Mouse (Mus musculus): ENCODE results near the gene Esrp2. TPM values are rescaled to one million over a fixed set of nuclear protein-coding genes. Genes with fewer than 3 reads are reported as not detected.

Esrp2 gene
- under 1 TPM in 1 of 2 experiments, not detected in 1; 0.12 TPM for total RNA-seq (2021)
- long read RNA-seq, result 0 reads

DNA sequence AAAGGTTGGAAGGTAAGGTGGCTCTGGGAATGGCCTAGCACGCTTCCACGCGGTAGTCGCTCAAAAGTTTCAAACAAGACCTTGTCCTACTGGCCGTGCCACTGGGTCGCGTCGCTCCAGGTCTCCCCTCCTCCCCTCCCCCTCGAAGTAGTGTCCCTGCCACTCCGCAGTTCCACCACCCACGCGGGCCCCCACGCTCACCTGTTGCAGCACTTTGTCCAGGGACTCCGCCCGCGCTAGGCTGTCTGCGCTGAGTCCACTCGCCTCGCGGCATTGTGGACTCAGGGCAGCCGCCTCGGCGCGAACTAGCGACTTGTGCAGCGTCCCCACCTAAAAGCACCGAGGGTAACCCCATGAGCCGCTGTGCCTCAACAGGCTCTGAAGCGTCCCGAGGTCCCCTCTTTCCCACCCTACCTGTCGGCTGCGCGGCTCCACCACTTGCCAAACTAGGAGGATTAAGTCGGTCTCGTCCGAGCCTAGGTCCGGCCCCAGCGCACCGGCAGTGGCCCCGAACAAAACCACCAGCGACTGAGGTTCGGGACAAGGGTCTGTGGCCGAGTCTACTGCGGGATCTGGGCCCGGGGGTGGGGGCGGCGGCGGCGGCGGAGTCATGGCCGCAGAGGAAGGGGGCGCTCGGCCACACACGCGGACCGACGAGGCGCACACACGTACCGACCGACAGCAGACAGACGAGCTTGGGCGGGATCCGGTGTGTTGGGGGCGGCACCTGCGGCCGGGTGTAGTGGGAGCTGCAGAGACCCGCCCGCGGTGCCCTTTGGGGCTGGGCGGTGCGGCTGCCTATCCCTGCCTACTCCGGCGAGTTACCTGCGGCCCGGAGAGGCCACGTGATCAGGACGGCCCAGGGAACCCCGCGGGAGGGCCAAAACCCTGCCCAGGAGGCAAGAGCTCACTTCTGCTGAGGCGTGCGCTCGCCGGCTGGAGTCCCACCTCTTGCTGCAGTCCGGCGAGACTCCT, at the start of gene Esrp2:
Gene Esrp2 (minus strand): TSS at position 819 of the 975 bp plus-strand sequence.
- no peak for DNase-seq (ENCODE audit: low spot score in 2 of 2)

DNA sequence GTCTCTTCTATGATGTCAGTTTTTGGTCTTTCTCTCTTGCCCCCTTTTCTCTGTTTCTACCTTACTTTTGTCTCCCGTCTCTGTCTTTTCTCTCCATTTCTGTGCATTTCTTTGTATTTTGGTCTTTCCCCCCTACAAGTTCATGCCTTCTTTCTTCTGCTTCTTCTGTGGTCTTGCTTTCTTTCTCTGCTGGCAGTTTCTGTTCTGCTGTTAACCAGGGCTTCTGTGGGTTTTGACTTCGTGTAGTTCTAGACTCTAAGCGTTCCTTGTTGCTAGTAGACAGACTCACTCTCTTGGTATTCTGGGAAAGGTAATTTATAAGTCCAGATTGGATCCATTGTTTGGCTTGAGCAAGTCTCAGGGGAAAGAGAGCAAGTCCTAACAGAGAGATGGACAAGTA, 49.6 kb upstream of the Esrp2 start:
- DNase-seq (ENCODE audit: low spot score in 2 of 2), result no peak

DNA sequence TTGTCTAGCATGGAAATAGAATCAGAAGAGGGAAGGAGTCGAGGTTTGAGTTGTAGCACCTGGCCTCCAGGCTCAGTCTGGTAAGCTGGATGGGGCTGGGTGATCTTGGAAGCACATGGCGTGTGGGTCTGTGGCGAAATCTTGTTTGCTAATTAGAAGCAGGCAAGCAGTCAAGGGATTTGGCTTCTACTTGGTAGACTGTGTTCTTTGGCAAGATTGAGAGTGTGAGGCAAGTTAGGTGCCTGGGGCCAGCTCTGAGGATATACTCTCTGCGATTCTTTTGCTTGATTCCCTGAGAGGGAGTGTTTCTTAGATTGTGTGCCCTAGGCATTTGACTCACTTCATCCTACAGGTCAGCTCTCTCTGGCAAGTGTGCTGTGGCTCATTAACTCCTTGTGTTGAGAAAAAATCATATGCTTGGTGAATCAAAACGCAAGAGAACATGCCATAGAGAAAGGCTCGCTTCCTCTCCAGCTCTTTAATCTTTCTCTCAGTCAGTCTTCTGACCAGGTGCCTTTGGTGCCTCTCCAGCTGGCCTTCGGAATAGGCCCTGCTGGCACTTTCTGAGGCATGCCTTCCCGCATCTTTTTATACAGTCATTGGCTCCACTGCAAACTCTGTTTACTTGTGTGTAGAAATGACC, 49.0 kb upstream of the Esrp2 start:
- peak in 1 of 2 experiments; percentile 57 for DNase-seq (ENCODE audit: low spot score in 2 of 2)

DNA sequence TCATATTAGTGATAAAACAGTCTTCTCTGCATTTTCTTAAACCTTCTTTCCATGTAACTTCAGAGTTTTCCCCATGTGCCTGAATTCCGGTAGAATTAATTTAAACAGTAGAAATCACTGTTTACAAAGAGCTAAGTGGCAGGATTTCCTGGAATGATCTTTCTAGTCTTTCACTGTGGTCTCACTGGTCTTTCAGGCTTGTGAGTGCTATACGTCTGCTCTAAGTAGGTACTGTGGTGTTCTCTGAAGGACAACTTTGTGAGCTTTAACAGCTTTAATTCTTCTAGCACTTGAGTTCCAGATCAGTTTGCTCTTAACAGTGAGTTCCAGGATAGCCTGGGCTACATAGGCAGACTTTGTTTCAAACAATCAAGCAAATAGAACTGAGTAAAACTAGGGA, 41.7 kb upstream of the Esrp2 start:
- no peak for DNase-seq (ENCODE audit: low spot score in 2 of 2)

DNA sequence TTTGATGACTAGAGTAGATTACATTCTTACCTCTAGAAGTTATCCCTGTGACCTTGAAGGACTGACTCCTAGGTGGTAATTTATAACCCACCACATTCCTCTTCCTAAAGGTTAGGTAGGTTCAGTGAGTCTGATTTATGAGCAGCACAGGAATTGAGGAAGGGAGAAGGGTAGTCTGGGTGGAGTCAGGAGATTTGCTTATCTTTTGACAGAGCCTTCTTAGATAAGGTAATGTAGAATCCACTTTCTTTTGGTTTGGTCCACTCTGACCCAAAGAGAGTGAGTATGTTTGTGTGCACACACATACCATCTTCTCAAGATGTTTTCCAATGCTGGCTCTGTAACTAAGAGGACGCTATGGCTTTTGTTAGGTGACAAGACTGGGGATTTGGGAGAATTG, 40.8 kb upstream of the Esrp2 start:
- no peak for DNase-seq (ENCODE audit: low spot score in 2 of 2)

DNA sequence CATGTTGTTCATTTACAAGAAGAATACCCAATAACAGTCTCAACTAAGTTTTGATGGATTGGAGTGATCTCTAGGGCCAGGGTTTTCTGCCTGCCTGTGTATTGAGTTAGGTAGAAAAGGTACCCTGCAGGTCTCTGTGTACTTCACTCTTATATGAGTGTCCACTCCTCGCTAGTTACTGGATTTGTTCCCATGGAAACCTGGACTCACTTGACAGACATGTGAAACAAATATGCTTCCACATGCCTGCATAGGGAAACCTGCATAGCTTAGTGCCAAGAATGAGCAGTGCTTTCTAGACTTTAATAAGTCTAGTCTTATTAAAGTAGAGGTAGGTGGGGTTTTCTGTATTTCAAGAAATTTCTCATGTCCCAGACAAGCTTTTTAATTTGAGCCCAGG, 40.1 kb upstream of the Esrp2 start:
- DNase-seq (ENCODE audit: low spot score in 2 of 2), result no peak

DNA sequence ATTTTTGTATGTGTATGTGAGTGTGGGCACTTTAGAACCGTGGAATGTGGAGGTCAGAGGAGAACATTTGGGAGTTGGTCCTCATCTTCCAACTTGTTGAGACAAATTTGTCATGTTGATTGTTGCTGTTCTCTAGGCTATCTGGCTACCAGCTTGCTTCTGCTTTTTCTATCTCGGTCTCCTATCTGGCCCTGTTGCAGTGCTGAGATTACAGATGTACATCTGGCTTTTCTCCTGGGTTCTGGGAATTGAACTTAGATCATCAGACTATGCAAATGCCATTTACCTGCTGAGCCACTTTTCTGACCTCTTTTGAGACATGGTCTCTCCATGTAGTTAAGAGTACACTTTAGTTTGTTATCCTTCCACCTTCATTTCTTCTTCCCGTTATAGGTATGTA, 36.8 kb upstream of the Esrp2 start:
- no peak for DNase-seq (ENCODE audit: low spot score in 2 of 2)

DNA sequence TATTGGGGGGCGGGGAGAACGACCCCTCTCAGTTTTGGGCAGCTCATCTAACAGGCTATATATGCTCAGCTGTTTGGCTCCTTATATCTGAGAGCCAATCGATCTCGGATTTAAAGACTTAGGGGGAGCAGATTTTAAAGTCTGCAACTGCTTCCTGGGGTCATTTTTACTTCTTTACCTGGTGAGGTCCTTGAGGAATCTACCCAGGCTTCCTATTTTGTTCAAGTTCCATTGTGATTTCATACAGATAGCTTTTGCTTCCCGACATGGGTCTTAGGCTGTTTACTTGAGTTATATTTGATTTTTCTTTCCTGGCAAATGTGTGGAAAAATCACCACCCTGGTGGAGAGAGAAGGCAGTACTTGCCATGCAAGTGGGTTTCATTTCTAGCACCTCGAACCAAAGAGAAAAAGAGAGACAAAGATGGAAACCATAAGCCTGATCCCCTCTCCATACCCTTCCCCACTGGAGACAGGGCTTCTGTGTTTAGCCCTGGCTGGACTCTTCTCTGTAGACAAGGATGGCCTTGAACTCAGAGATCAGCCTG, 33.2 kb upstream of the Esrp2 start:
- DNase-seq (ENCODE audit: low spot score in 2 of 2), result no peak

DNA sequence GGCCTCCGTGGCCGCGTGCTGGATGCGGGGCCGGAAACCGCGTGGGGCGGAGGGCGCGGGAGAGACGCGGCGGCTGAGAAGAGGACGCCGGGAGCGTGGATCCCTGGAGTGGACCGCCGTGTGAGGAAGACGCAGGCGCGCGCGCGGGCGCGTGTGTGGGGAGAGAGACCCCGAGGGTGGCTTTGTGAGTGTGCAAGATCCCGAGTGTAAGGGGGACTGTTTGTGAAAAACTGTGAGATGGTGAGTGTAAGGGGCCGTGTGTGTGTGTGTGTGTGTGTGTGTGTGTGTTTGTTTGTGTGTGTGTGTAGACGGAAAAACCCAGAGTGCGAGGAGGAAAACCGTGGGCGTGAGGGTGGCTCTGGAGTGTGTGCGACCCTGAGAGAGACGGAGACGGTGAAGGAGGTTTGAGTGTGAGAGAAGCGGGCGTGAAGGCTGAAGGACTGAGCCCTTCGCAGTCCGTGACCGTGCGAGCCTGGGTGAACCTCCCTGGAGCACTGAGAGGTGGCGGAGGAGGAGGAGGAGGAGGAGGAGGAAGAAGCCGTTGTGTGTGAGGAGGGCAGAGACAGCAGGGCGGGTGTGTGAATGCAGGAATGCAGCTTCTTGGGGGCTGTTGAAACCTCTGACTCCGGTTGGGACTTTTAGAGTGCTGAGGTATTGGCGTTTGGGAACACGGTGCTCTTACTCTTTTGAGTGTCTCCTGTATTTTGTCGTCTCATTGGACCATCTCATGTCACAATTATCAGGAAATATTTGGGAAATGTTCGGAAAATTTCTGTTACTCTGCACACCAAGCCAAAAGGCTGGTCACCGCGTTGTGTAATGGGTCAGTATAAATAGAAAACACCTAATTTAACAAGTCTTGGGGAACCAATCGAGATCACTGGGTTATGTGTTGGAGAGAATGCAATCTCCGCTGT, 32.5 kb upstream of the Esrp2 start:
- peak in 1 of 2 experiments; percentile 26 for DNase-seq (ENCODE audit: low spot score in 2 of 2)

DNA sequence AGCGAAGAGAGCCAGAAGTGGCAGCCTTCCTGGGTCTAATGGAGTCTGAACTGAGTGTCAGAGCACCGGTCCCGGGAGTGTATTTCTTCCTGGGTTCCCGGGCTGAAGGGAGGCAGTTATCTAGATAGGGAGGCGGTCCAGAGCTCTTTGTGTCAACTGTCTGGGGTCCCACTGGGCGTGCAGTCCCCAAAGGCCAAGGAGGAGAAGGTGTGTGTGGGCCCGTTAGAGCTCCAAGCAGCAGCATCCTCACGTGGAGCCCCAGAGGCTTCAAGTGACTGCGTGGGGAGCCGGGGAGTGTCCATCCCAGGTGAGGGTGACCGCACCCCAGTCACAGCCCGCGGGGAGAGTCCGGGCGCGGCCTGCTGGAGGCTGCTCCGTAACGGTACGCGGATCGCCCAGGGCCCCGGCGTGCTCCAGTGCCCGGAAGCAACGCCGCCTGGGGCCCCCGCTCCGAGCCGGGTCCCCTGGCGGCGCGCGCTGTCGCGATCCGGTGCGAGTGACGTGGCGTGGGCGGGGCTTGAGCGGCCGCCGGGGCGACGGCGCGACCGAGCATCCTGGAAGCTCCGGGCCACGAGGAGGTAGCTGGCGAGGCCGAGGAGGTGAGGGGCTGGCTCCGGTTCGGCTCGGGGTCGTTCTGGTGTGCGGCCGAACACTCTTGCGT, 31.7 kb upstream of the Esrp2 start, which contains the start of gene Slc7a6:
Gene Slc7a6 (plus strand): TSS at position 502 of the 661 bp plus-strand sequence.
- DNase-seq (ENCODE audit: low spot score in 2 of 2), result peak; percentile 84 to 89

DNA sequence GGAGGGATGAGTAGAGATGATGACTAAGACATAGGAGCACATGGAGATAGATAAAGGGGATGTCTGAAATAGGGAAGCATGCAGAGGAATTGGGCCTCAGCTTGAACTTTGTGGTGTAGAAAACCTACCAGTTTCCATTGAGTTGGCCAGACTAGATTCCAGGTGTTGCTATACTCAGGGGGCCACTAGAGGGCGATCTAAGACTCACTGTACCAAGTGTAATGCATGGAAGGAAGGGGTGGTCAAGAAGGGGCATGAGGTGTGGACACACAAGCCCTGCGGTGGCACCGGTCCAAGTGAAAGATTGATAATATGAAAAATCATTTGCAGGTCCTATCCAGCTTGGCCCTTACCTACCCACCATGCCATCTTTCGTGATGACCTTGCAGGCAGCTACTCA, 28.7 kb upstream of the Esrp2 start:
- DNase-seq (ENCODE audit: low spot score in 2 of 2), result peak in 1 of 2 experiments; percentile 83

DNA sequence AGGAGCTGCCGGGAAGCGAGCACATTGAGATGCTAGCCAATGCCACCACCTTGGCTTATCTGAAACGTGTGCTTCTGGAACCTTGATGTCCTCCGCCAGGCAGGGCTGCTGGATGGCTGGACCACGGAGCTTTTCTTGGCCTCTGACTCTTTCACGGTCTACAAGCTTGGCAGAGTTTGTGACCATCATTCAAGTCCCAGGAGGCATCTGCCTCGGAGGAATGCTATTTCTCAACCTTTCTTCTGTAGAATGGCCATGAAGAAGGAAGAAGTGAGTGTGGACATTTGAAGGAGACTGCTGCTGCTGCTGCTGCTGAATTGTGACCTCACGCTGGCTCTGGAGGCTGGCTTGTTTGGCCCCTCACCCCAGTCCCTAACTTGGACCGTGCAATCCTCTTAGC, 26.5 kb upstream of the Esrp2 start:
- no peak for DNase-seq (ENCODE audit: low spot score in 2 of 2)

DNA sequence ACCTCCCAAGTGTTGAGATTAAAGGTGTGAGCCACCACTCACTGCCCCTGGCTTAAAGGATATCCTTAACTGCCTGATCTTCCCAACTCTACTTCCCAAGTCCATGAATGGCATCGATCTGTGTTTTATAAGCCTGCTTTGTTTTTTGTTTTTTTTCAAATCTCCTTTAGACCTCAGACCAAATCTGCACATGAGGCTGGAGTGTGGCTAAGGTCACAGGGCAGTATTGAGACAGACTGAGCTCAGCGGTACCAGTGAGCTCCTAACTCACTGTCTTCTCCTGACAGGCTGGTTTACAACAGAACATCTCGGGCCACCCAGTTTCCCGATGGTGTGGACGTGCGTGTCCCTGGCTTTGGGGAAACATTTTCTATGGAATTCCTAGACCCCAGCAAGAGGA, 23.1 kb upstream of the Esrp2 start:
- no peak for DNase-seq (ENCODE audit: low spot score in 2 of 2)

DNA sequence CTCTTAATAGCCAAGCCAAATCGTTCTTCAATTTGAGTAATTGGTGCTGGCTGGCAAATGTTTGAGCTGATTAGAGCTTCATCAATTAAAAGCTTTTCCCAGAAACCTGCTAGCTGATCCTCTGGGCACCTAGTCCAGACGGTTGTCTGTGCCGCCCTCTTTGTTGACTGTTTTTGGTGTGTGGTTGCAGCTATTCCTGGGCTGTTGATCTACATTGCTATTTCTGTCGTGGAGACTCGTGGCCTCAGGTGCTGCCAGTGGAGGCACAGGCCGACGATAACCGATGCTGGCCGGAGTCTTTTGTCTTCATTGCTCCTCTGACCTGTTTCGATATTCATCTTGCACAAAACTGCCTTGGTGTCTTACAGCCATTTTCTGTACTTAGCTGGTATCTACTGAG, 21.6 kb upstream of the Esrp2 start:
- DNase-seq (ENCODE audit: low spot score in 2 of 2), result no peak

DNA sequence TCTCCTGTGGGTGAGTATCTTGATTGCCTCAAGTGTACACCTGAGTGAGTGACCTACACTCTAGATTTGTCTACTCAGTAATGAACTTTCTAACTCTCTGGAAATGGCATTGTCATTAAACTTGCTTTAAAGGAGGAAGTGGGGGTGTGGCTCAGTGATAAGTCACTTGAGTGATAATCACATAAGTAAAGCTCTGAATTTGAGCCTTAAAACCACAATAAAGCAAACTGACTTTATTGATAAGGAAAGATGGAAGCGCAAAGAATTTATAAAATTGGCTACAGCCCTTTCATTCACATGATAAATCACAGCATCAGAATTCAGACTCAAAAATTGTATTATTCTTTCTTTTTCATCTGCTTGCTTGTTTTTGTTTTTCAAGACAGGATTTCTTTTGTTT, 20.6 kb upstream of the Esrp2 start:
- no peak for DNase-seq (ENCODE audit: low spot score in 2 of 2)

DNA sequence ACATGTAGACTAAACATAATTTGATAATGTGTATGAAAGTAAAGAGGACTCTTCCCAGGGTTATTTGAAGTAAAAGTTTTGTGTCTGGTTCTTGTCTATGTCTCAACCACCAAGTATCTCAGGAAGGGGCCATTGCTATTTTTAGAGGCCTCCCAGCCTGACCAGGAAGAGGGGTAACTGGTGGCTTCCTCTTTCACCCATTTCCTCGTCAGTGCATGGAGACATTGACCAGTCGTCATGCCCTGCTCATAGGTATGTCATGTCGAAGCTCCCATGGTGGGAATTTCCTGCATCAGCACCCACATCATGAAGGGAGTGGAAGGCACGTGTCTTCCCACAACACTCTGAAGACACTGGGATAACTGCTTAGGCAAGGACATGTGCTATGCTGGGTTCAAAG, 16.1 kb upstream of the Esrp2 start:
- DNase-seq (ENCODE audit: low spot score in 2 of 2), result no peak

DNA sequence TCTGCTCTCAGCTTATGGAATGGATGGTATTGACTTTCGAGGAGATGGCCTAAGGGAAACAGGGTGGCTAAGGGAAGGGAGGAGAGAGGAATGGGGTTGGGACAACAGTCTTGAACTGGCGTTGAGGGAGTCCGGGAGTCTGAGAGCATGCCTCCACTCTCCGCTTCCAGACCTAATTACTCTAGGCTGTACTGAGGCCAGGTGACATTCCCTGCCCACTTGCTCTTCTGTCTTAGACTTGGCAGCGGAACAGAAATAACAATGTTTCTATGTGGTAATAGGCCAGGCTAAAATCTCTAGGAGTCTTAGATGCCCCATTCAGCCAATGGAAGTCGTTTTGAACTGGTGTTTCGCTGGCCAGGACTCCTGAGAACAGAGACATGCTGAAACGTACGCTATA, 14.3 kb upstream of the Esrp2 start:
- DNase-seq (ENCODE audit: low spot score in 2 of 2), result no peak

DNA sequence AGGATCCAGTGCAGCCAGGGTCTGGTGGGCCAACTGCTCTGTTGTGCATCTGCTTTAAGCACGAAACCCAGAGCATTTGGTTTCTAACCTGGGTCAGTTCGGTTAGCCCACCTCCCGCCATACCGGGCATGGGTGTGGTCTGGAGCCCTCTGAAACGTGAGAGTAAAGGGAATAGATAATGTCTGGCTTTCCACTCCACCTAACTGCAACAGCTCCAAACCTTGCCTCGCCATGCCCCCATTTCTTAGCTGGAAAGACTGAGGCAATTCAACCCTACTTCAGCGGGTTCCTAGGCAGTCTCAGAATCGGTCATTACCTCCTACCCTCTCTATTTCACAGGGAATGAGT, 13.9 kb upstream of the Esrp2 start:
- no peak for DNase-seq (ENCODE audit: low spot score in 2 of 2)

DNA sequence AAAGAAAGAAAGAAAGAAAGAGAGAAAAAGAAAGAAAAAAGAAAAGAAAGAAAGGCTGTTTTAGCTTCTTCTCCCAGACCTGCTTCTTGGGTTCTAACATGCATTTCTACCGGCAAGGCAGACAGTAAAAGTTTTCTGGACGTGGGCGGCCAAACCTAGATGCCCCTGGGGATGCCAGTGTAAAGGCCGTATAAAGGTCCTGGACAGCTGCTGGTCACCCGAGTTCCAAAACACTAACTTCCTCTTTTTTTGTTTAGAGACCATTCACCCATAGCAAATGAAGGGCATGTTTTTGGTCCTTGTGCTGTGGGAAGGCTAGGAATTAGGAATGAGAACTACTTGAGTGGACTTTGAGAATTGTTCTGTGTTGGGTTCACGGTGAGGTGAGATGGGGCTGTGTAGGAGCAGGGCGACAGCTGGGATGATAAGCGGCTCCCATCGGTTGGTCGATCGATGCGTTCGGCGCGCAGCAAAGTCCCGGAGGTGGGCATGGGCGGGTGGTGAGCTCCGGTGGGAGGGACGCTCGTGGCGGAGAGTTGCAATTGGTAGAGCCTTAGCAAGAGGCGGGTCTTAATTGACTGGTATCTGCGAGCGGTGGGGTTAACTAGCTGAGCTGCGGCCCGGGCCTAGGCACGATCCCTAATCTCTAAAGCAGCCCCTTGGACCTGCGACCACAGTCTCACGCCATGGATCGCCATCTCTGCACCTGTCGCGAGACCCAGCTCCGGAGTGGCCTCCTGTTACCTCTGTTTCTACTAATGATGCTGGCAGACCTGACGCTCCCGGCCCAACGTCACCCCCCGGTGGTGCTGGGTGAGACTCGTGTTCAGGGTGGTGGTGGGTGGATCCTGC, 13.3 kb upstream of the Esrp2 start, which contains the start of gene Pla2g15:
Gene Pla2g15 (plus strand): TSS at position 599 of the 852 bp plus-strand sequence.
- peak; percentile 90 to 95 for DNase-seq (ENCODE audit: low spot score in 2 of 2)

DNA sequence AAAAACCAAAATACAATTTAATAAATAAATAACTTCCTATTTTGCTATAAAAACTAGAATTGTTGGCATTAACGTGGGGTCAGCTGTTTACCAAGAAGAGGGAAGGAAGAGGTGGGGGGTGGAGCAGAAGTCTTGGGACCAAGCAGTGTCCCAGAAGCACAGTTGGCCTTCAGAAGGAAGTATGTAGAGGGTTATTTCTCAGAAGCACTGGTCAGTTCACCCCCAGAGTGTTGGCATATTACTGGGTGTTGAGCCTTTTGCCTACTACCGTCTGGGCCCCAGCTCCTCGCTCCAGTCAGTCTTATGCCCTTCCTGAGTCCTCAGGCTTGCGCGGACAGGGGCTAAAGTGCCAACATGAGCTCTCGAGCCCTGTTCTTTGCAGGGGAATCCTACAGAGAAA, 12.3 kb upstream of the Esrp2 start:
- DNase-seq (ENCODE audit: low spot score in 2 of 2), result no peak

All from layer of hippocampus, adult 18-20 months (tissue).